Mouse (Mus musculus) natural killer cell, adult 2 months (primary cell): ENCODE data around the gene Zscan2.

Experiments
- DNase-seq, 2 experiments: peaks; one replicate each; pipeline ENCODE4 v3.0.0; 2022; ENCODE audit warnings: low spot score in 2 of 2

Zscan2 gene

DNA sequence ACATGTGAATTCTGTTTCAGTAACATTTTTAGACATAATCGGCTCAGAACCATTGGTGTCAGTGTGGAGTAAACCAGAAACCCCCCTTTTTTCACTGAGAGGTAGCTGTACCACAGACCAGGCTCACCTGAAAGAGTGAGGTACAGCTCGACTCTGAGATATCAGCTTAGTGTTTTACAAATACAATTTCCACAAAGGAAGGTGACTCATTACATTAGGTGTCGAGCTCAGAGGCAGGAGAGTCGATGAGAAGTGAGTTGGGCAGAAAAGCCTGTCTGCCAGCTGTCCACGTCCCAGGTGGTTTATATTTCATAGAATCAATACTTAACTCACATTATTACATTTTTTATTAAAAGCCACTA lies 58.9 kb downstream of the Zscan2 start:
- no peak for DNase-seq

DNA sequence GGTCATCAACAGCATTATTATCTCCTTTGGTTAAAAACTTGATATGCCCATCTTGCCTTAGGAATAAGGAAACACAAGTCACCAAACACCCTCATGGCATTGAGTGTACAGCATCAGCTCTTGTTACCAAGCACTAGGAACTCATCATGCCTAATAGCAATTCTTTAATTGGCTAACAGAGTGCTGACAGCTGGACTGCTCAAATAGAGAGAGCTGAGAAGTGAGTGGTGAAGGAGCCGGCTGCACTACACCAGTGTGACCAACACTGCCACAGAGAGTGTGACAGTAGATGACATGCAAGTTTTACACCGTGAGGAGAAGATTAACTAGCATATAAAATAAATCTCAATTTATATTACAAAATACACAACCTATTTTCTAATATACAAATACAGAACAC lies 62.4 kb downstream of the Zscan2 start:
- no peak for DNase-seq
